Mouse (Mus musculus) frontal cortex, adult (tissue): ENCODE results near the gene Tradd.
"Not testable (repeated sequence)": the region's sequence is repeated elsewhere in the genome, so short reads cannot be mapped to it uniquely, and the experiment has no call there.

Experiments
- ATAC-seq: cut with Nextera tagmentation; 2 replicates; pipeline ENCODE4 v1.9.2; 2017; ENCODE audit warnings: mild to moderate bottlenecking, moderate library complexity, mixed read lengths; ENCODE audit not compliant: low TSS enrichment

Tradd gene

GRCm38 (mm10) chr8:105295895-105296573 is 31.6 kb upstream of the Tradd start, which contains the start of gene Exoc3l:
TSS of gene Exoc3l (minus strand) at chr8:105296101.
- ATAC-seq: no peak

- no peak for ATAC-seq
These were observed 30.8 kb upstream of the Tradd start for GRCm38 (mm10) chr8:105295256-105295655.

DNA sequence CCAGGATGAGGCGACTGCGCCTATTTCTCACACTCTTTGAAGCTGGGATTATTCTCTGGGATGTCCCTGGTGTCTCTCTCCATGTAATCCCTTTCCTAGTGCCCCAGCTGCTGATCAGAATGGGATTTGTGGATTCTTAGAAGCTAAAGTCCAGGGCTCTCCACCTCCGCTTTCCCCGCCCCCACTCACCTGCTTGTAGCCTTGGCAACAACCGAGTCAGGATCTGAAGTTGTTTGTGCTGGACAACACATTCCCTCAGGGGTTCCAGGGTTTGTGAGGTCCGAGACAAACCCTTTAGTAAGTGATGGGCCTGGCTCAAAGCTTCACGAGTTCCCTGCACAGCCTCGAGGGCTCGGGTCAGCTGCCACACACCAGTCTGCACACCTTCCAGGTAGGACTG is 30.4 kb upstream of the Tradd start:
- no peak for ATAC-seq

DNA sequence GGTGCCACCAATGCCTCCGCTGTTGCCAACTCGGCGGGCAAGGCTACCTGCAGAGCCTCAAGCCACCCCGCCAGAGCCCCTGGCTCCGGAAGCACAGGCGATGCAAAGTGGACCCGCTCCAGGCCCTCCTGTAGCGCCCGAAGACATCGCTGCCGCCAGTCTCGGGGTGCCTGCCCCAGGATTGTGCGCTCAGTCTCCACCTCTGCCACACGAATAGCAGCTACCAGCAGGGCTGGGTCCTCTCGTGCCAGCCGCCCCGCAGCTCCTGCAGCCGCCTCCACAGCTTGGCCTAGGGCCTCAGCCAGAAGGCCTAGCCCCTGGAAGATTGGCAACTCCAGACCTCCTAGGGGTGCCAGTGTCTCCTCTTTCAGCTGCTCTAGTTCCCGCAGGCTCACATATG is 29.0 kb upstream of the Tradd start:
- ATAC-seq: no peak

DNA sequence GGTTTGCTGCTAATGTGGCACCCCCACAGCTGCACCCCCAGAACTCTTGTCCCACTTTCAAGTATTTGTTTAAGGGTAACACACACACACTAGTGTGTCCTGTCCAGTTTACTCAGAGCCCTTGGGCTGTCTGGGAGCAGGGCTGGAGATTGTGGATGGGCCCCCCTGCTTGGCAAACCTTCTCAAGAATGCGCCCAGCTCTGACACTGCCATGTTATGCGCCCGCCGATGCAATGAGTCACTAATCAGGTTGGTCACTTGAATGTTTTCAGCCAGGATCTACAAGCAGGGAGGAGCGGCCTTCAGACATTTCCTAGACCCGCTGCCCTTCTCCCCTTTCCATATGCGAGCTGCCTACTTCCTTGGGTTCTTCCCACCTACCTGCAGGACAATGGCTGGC is 28.1 kb upstream of the Tradd start:
- ATAC-seq: no peak

DNA sequence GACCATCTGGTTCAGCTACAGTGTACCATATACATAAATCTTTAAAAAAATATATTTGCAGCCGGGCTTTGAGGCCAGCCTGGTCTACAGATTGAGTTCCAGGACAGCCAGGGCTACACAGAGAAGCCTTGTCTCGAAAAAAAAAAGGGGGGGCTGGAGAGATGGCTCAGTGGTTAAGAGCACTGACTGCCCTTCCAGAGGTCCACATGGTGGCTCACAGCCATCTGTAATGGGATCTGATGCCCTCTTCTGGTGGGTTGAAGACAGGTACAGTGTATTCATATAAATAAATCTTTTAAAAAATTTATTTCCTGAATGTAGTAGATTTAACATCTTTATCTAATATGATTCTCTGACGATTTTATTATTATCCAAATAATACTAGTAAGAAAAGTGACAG is 27.4 kb upstream of the Tradd start:
- ATAC-seq: not testable (repeated sequence)

DNA sequence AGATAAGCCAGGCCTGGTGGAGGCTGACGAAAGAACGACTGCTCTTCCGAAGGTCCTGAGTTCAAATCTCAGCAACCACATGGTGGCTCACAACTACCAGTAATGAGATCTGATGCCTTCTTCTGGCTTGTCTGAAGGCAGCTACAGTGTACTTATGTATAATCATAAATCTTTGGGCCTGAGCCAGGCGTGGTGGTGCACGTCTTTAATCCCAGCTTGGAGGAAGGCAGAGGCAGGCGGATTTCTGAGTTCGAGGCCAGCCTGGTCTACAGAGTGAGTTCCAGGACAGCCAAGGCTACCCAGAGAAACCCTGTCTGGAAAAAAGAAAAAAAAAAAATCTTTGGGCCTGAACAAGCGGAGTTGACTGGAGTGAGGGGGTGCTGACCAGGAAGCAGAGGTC is 27.0 kb upstream of the Tradd start:
- not testable (repeated sequence) for ATAC-seq

DNA sequence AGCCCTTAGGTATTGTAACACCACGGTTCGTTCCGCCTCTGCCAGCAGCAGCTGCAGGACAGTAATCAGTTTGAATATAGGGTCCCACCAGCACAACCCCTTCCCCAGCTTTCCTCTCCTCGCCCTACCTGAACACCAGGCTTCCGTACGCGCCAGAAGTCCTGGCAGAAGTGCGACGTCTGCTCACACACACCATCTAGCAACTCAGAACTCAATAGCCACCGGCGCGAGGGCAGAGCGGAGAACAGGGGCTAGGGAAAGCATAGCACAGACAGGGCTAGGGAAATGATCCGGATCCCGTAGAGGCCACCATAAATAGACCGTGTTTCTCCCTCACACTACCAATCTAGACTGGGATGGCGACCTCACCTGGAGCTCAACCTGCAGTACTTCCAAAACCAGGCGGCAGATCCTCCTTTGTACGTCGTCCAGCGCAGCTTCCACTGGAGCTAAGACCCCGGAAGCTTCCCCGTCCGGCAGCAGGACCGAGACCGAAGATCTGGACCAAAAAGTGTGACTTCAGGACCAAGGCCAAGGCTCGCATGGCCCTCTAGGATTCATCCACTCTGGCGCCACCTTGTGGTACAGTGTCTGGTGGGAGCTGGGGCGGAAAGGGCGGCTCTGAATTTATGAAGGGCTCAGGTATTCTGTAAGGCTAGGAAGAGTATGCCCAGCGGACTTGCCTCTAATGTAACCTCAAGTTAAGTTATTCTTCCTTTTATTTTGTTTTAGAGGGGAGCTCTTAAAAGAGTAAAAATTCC is 26.3 kb upstream of the Tradd start:
- no peak for ATAC-seq

GRCm38 (mm10) chr8:105289805-105290460 is 25.5 kb upstream of the Tradd start, which contains the start of gene 4931428F04Rik:
TSS of gene 4931428F04Rik (minus strand) at chr8:105289864.
- peak; percentile 16 for ATAC-seq

- ATAC-seq: peak; percentile 83
These were observed 24.7 kb upstream of the Tradd start for GRCm38 (mm10) chr8:105288958-105289732.

DNA sequence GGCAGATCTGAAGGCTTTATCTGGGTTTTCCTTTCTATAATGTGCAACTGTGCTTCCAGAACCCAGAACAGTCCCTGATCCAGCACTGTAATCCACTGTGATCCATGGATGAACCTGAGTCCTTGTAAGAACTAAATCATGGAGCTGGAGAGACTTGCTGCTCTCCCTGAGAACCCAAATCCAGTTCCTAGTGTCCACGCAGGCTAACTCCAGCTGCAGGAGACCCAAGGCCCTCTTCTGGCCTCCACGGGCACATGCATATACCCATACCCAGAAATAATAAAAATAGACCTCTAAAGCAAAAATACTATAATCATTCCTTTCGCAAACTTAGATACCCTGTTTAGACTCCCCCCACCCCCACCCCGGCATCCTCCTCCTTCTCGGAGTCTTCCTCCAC is 23.8 kb upstream of the Tradd start:
- ATAC-seq: no peak

DNA sequence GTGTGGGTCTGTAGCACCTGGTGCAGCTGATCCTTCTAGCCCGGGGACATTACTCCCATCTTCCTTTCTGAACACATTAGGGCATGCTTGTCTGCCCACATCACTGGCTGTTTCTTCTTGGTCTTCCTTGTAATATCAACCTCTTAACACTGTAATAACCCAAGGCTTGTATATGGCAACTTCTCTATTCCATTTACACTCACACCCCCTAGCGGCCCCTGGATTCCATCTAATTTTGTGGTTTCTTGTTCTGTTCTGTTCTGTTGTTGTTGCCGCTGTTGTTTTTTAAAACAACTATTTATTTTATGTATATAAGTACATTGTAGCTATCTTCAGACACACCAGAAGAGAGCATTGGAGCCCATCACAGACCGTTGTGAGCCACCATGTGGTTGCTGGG is 22.5 kb upstream of the Tradd start:
- no peak for ATAC-seq

DNA sequence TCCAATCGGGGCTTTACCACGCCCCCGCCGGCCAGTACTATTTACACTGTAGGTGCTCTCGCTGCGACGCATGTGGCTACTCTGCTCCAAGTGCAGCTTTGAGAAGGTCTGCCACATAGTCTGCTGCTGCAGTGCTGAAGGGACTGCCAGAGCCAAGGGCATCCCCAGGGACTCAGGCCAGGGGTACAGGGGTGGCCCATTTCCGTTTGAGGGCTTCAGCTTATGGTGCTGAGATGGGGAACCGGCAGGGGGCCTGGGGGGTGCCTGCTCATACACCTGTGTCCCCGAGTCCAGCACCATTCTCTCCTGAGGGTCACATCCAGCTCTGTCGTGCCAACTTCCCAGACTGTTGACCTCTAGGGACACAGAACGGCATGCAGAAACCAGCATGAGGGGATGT is 21.1 kb upstream of the Tradd start:
- no peak for ATAC-seq

DNA sequence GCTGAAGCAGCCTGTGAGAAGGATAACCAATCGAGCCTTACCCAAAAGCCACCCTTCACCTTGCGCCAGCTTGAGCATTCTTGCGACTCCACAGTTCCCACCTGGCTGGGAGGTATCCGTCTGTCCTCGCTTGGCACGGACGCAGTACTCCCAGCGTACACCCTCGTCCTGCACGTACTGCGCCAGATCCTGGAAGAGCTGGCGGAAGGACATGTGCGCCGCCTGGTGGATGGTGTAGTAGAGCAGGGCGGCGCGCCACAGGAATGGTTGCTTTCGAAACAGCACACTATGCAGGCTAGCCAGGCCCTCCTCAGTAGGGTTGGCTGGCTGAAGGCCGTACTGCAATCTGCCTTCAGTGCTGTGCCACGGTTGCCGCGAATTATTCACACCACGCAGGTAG is 18.7 kb upstream of the Tradd start:
- ATAC-seq: peak; percentile 25; the same call in 1 of the 2 replicates

DNA sequence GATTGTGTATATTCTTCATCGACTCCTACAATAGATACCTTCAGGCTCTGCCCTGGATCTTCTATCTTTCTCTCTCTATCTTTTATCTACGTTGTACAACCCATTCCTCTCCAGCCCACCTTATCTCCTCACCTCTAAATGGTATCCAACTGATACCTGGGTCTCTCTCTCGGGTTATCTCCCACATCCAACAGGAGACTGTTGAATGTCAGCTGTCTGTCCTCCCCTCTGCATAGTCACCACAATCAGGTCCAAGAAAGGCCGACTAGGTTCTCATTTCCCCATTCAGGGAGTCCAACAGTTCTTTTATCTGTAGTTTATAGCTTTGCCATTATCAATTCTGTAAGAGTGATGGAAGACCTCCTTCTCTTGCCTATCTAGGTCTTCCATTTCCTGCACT is 17.8 kb upstream of the Tradd start:
- no peak for ATAC-seq

DNA sequence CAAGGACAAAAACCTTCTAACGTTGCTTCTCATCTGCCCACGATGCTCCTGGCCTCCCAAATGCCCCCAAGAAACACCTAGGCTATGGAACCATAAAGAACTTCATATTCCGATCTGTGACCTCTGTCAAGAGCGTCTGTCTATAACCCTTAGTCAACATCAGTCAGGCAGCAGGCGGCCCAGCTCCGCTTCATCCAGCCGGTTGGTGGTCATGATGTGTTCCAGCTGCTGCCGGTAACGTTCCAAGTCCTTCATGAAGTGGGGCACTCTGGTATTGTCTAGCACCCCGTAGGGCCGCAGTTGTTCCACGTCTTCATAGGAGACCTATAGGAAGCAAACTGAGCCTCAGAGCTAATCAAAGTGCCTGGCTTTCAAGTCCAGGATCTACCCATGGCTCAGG is 17.4 kb upstream of the Tradd start:
- no peak for ATAC-seq

DNA sequence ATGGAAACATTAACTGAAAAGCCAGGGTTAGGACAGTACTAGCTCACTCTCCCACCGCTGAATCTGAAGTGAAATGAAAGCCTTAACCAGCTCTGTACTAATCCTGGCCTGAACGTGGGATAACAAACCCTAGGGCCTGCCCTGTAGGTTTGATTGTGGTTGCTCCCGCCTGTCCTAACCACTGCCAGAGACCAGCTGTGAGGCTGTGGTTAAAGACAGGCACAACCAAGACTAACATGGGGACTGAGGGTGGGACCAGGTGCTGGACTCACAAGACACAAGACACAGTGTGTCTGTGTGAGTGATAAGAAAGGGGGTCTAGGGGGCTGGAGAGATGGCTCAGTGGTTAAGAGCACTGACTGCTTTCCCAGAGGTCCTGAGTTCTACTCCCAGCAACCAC is 16.2 kb upstream of the Tradd start:
- no peak for ATAC-seq

DNA sequence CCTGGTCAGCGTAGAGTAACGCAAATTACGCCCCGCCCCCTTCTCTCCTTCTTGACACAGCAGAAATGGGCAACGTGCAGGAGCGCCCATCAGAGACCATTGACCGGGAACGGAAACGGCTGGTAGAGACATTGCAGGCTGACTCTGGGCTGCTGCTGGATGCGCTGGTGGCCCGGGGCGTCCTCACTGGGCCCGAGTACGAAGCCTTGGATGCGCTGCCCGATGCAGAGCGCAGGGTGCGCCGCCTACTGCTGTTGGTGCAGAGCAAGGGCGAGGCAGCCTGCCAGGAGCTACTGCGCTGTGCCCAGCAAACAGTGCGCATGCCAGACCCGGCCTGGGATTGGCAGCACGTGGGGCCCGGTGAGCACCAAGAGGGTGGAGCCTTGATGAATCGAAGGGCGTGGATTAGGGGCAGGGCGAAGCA is 14.5 kb upstream of the Tradd start:
- ATAC-seq: peak; percentile 66

DNA sequence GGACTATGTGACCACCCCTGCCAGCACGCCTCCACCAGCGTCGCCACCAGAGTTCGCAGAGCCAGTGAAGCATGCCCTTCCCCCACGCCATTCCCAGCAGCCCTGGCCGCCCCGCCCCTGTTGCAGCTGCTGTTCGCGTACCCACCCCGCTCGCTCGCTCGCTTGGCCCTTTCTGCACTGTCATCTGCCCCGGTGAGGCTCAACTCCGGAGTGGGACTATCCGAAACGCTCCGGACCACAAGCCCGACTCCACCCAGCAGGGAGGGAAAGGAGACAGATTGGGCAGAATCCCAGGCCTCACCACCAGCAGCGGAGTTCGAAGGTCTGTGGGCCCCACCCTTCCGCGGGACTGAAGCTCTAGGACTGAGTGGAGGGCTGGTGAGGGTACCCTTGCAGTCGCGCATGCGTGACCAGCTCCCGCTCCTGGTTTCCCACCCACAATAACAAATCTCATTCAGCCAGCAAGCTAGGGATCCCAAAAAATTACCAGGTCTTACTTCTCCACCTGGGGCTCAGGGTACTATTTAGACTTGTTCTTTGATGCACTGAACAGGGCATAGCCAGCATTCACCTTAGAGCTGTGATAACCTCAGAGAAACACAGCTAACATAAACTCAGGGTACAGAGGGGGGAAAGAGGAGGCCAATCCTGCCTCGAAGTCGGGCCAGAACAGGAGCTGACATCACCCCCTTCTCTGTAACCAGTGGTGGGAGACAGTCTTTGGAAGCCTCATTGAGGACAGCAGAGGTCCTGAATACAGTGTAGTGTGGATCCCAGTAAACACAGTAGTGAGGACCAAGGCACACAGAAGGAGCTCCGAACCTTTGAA is 12.1 kb upstream of the Tradd start:
- ATAC-seq: peak; percentile 48

GRCm38 (mm10) chr8:105275840-105276239 is 11.4 kb upstream of the Tradd start, which contains the start of gene Nol3:
TSS of gene Nol3 (plus strand) at chr8:105276140.
- ATAC-seq: no peak

GRCm38 (mm10) chr8:105275387-105275786 is 11.0 kb upstream of the Tradd start:
- ATAC-seq: no peak
